In the genomic region with DNA sequence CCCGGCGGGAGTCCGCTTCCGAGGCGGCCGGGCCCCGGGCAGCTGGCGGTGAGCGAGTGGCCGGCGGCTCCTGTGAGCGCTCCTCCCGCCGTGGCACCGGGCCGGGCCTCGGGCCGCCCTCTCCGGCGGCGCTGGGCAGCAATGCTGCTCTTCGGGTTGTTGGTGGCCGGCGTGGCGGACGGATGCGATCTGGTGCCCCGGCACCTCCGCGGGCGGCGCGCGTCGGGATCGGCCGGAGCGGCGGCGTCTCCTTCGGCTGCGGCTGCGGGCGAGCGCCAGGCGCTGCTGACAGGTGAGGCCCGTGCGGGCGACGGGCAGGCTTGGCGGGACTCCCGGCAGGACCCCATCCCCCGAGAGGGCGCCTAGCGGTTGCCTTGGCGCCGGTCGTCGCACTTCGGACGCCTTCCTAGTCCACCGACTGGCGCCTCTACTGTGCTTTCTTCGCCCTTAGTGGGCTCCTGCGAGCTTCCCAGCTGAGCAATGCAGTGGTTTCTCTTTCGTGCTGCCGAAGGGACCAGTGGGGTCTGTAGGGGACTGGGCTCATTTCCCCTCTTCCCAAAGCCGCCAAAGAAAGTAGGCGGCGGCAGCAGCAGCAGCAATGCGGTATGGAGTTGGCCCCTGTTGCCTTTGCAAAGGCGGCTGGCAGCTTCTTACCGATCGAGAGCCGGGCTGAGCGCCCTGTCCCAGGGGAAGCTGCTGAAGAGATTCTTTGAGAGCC, we compare ENCODE assay signal across 8 mouse cellular contexts. TPM values are rescaled to one million over a fixed set of nuclear protein-coding genes. Genes with fewer than 3 reads are reported as not detected.
DNase-seq lines count a peak whose midpoint lies in the region; ATAC-seq and TF ChIP-seq lines count a peak whose summit lies in the region.

No protein-coding gene starts in this region.

- peaks cover 8% of the 10 kb centered on the region; the same call in 1 of the 2 replicates for H3K4me1 ChIP-seq in forebrain, postnatal 0 days (ENCODE audit: insufficient read depth)

- H3K4me3 ChIP-seq in forebrain, postnatal 0 days (ENCODE audit: low read depth, low read length) = peak overlapping the region; percentile 73

- peak overlapping the region; percentile 81 for H3K27ac ChIP-seq in forebrain, postnatal 0 days (ENCODE audit: low read depth, low read length)

- H3K4me2 ChIP-seq in forebrain, postnatal 0 days (ENCODE audit: low read depth) = peak overlapping the region; percentile 66

- peak; percentile 21 for ATAC-seq in forebrain, postnatal 0 days

- peak overlapping the region; percentile 69 for H3K9ac ChIP-seq in forebrain, postnatal 0 days

- DNase-seq in MN1 (ENCODE audit: low spot score) = peak; percentile 77
- peak; percentile 75 for DNase-seq in cerebellum, adult 8-10 months
- peak; percentile 74 for DNase-seq in forebrain, postnatal 0 days
- peak; percentile 70 for DNase-seq in heart, postnatal 4 days
- DNase-seq in layer of hippocampus, postnatal 14 days (ENCODE audit: low spot score in 2 of 2) = peak; percentile 55 to 69
- peak; percentile 44 for DNase-seq in lung, postnatal 25 days (ENCODE audit: low spot score)
- peak; percentile 74 for DNase-seq in retina, postnatal 1 day
- peak; percentile 75 for DNase-seq in thymus, postnatal 4 days

- no peaks in the 10 kb centered on the region for H3K27me3 ChIP-seq in forebrain, postnatal 0 days (ENCODE audit: insufficient read depth, low read length)

- H3K36me3 ChIP-seq in forebrain, postnatal 0 days (ENCODE audit: insufficient read depth) = no peaks in the 10 kb centered on the region

- 1% methylated on average over 71 of the region's 76 CpGs for WGBS in forebrain, postnatal 0 days

- no peak; the same call in 1 of the 2 replicates for TF ChIP-seq CTCF in forebrain, postnatal 0 days (IDR thresholded peaks at IDR 0.05; ENCODE audit: low read depth)

- H3K9me3 ChIP-seq in forebrain, postnatal 0 days (ENCODE audit: low read length) = no peaks in the 10 kb centered on the region

RNA-seq across cellular contexts. Expression of a gene that starts 0.6 kb away (rescaled TPM):
- 23.2 and 27.1 TPM in 2 replicates for total RNA-seq in forebrain, postnatal 0 days (2014; rRNA removed)
- 30.3 and 34.2 TPM in 2 replicates for polyA plus RNA-seq in forebrain, postnatal 0 days (2015; fragmentation: Nextera tagmentation; extraction: Ambion mirVana)
- 10 to 100 TPM; 27.6 to 27.9 TPM for total RNA-seq in heart, postnatal 4 days (2021)
- 100 to 1,000 TPM; 103 to 108 TPM for total RNA-seq in layer of hippocampus, postnatal 14 days (2021)

Comparison
In these comparisons a context has a peak if more than half of its experiments do, and no peak if none do; other contexts are left out.
1. Peak in every context shown above with its lines: DNase-seq, ATAC-seq, H3K4me3 ChIP-seq and H3K27ac ChIP-seq.